Mouse (Mus musculus): ENCODE data around the gene Glra3.

Gene Glra3

DNA sequence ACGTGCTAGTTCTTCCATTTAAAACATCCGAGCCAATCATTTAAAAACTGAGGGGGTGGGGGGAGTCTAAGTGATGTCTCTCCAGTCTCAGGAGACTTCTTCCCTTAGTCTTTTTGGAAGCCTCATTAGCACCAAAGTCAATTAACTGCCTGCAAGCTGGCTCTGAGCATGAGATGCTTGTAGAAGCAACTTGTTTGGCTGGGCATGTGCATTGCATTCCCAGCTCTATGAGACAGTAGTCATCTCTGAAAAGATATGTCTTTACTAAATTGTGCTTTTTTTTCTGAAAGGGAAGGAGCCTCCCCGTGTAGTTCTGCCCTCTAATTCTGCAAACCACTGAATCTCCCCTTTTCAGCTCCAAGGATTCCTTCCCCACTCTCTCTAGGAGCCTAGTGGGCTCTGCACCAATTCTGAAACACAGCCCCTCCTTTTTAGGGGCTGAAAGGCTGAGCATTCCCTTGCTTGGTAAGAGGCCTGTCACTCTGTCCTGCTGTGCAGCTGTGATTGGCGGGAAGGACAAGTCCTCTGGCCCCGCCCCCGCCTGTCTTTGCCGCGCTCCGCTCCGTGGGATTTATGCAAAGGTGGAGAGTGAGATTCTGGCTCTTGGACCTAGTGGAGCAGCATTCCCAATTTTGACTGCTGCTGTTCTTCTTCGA is at the start of gene Glra3:
Gene Glra3, plus strand, starts transcription at position 591 of the 656 bp plus-strand sequence.
- DNase-seq = peak; percentile 58

DNA sequence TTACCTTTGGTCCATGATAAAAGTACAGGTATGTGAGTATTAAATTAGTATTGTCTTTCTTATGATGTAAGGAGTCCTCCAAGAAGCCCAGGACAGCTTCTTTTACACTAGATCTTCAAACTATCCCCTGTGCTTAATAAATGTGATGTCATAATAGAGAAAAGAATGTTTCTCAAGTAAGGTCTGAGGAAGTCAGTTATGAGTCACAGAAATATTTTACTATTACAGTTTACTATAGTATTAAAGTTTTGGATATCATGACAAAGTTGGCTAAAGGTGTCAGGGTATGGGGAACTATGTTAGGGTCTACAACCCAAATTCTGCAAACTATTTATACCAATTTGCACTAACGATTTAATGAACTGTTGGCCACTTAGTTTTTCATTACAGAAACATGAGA is 33.4 kb upstream of the Glra3 start, which contains the start of gene Adam29:
Gene Adam29, minus strand, starts transcription at position 101 of the 400 bp plus-strand sequence.
- DNase-seq = no peak

- no peak for DNase-seq
Observed at GRCm38 (mm10) chr8:55940526-55940880, 243 bp downstream of the Glra3 start.

DNA sequence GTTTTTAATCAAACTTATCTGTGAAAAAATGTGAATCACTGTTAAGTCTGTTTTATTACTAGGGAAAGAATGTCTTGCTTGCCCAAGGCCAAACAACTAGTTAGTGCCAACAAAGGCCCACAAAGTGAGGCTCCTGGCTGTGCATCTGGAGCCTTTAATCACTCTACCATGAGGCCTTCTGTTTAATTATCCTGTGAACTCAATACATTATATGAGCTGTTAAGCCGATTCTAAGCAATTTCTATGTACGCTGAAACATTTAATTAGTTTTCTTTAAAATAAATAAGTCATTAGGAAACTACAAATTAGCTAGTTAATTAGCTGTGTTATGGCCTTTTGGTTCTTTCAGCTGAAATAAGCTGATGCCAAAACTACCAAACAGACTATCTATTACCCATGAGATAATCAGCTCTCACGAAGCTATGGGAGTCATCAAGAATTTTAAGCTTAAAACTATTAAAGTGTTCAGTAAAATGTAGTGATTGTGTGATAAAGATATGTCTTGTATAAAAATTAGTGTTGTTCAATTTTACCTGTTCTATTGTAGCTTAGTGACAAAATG is 24.6 kb downstream of the Glra3 start:
- DNase-seq = no peak

DNA sequence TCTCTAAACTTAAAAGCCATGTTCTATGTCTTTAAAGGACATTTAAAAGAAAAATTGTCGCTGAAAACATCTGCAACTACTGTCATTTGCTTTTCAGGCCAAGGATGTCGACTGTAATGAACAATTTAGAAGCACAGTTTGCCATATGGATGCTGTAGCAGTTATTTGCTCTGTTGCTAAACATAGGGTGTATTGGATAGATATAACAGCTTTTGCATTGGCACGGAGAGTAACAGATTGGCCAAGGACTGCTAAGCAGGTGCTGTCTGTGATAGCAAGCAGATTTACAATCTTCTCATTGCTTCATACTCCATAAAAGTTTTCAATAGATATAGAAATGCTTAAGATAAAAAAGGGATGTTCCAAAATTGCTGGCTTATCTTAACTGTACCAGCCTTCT is 57.6 kb downstream of the Glra3 start:
- peak; percentile 14 for DNase-seq

DNA sequence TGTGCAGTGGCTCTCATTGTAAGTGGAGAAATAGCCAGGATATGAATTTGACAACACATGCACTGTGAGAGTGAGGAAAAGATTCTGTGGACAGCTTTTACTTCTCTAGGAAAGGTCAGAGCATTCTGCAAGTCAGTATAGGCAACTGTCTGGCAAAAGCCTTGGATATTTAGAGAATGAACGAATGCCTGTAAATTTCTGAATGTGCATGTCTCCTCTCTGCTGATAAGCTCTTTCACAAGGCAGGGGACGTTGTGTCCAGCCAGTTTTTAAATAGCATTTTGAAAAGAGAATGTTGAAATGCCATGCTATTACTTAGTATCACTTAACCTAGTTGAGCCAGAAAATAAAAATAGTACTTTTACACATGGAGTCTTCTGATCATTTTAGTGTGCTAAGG is 114.1 kb downstream of the Glra3 start:
- DNase-seq = no peak

GRCm38 (mm10) chr8:56063081-56063480 is 122.8 kb downstream of the Glra3 start:
- peak; percentile 6 for DNase-seq

- no peak for DNase-seq
Observed at GRCm38 (mm10) chr8:56070486-56071254, 130.4 kb downstream of the Glra3 start.

- no peak for DNase-seq
Observed at GRCm38 (mm10) chr8:56083654-56084053, 143.4 kb downstream of the Glra3 start.

DNA sequence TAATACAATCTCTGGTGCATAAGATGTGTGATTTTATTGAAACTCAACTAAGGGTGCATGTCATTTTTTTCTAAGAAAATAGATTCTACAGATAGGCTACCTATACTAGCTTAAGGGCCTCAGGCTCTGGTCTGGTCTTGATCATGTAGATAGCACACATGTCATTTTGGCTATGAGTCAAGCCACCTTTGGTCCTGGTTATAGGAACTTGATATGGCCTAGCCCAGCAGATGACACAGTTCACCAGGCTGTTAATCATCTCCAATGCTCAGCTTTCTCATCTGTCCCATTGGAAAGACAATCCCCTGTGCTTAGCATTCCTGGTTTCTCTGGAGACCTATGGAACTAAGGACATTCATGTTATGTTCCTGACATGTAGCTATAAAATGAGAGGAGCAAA is 154.1 kb downstream of the Glra3 start:
- DNase-seq = no peak

- DNase-seq = no peak
Observed at GRCm38 (mm10) chr8:56110296-56110695, 170.0 kb downstream of the Glra3 start.

GRCm38 (mm10) chr8:56129357-56129756 is 189.1 kb downstream of the Glra3 start:
- DNase-seq = no peak

DNA sequence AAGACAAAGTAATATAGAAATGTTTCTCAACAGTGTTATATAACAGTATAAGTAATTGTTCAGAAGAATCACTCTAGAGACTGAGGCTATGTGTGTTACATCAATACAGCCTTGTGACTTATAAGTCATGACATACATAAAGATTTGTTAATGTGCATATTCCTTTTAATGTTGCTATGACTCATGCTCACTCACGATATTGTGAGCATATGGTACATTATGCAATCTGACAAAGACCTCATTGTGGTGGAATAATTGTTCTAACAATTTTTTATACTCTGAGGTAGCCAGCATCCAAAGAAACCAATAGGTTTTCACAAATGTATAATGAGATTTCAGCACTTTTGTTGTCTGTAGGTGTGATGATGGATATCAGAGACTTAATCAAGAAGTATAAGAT is 210.4 kb downstream of the Glra3 start:
- DNase-seq = no peak

DNA sequence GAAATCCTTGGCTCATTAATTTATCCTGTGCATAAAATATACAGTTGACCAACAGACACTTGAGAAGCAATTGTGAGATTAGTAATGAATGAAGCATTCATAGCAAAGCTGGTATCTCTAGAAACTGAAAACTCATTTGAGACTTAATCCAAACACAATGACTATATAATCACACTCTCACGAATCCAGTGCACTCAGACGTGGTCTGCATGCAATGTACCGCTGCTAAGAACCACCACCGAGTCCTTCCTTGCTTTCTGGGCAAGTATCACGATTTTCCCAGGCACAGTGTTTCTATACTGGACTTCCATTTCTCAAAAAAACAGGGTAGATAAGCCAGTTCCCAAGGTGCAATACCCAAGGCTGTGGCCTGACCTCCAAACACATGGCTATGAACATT is 211.3 kb downstream of the Glra3 start:
- DNase-seq = no peak

DNA sequence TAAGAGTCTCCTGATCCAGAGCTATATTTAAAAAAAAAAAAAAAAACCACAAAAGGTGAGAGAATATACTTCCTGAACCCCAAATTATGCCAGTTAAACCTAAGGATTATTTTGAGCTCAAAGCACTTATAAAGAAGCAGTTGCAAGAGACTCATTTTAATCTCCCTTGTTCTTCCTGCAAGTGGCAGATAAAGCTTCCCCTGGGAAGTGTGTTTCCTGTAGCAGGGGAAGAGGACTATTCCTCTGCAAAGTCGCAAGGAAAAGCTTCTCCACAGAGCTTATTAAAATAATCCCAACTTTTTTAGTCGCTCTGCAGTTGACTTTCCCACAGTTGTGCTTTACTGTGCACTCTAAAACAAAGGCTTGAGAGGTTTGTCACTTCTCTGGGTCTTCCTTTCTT is 218.7 kb downstream of the Glra3 start:
- no peak for DNase-seq

Measured in right cerebral cortex, postnatal 25 days (tissue).